In the genomic region with DNA sequence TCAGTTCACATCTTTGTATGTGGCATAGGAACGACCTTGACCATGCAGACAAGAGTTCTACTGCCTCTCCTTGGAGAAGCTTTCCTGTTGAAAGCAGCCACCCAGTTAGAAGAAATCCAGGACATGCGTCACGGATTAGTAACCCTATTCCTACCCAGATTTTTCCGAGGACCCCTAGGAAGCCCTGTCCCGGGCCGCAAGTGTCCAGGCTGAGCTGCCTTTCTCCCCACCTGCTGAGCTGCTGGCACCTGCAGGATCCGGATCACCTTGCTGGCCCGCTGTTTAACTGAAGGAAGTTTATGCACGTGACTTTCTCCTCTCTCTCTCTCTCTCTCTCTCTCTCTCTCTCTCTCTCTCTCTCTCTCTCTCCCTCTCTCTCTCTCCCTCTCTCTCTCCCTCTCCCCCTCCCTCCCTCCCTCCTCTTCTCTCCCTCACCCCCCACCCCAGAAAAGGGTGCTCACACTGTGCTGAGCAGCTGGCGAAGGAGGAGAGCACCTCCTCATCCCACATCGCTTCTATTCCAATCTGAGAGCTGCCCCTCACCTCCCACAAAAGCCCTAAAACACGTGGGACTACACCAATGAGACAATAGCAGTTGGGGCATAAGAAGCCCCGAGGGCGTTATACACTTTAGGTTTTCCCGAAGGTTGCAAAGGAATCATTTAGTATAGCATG, we compare ENCODE assay signal across 8 mouse cellular contexts. TPM values are rescaled to one million over a fixed set of nuclear protein-coding genes. Genes with fewer than 3 reads are reported as not detected.
DNase-seq lines count a peak whose midpoint lies in the region; ATAC-seq and TF ChIP-seq lines count a peak whose summit lies in the region.

No protein-coding gene starts in this region.

- TF ChIP-seq POLR2A in cerebellum, adult 2 months (IDR thresholded peaks at IDR 0.05; ENCODE audit: borderline replicate concordance, insufficient read depth, low read length) = no peak
- TF ChIP-seq POLR2A in kidney, adult 2 months (IDR thresholded peaks at IDR 0.05; ENCODE audit: low read depth, low read length) = no peak

- peak overlapping the region; percentile 98 for H3K4me2 ChIP-seq in liver, embryonic 16.5 days (ENCODE audit: low read depth, low read length)
- H3K4me2 ChIP-seq in stomach, embryonic 15.5 days = peak overlapping the region; percentile 98

- H3K4me3 ChIP-seq in cerebellum, adult 2 months (replicated peaks; ENCODE audit: insufficient read depth, low read depth, low read length) = peak overlapping the region; percentile 68
- H3K4me3 ChIP-seq in kidney, adult 2 months (ENCODE audit: insufficient read depth, low read depth, low read length) = peak overlapping the region; percentile 100
- peak overlapping the region; percentile 71 for H3K4me3 ChIP-seq in liver, embryonic 16.5 days (ENCODE audit: low read depth, low read length)
- peak overlapping the region; percentile 64 for H3K4me3 ChIP-seq in stomach, embryonic 15.5 days (replicated peaks)

- WGBS in cerebellum, adult 2 months = 5% methylated on average over 15 of the region's 15 CpGs
- WGBS in kidney, adult 2 months = 4% methylated on average over 15 of the region's 15 CpGs
- WGBS in liver, embryonic 16.5 days (ENCODE audit: insufficient replicate concordance) = 7% methylated on average over 15 of the region's 15 CpGs
- 5% methylated on average over 15 of the region's 15 CpGs for WGBS in stomach, embryonic 15.5 days

- ATAC-seq in CD4-positive, CD25-positive, alpha-beta regulatory T cell, adult 4 months = no peak
- no peak for ATAC-seq in liver, embryonic 16.5 days (ENCODE audit: low read depth)
- no peak for ATAC-seq in stomach, embryonic 15.5 days (ENCODE audit: insufficient read depth, low FRiP score, low read depth)

- H3K9me3 ChIP-seq in liver, embryonic 16.5 days (replicated peaks; ENCODE audit: control insufficient read depth, low read length) = peaks cover 5% of the 10 kb centered on the region; the same call in 1 of the 2 replicates
- no peaks in the 10 kb centered on the region for H3K9me3 ChIP-seq in stomach, embryonic 15.5 days

- DNase-seq in CD4-positive, CD25-positive, alpha-beta regulatory T cell, adult 2 months (ENCODE audit: low read depth, low spot score) = peak; percentile 33
- peak; percentile 54 to 55 for DNase-seq in cerebellum, adult 2 months
- peak; percentile 11 to 39 for DNase-seq in frontal cortex, postnatal 14 days (ENCODE audit: low spot score in 2 of 2)
- DNase-seq in kidney, adult 2 months = peak; percentile 68
- DNase-seq in natural killer cell, adult 2 months (ENCODE audit: low spot score in 2 of 2) = no peak

- no peak overlapping the region for H3K9ac ChIP-seq in liver, embryonic 16.5 days (ENCODE audit: low read depth, low read length)
- no peak overlapping the region for H3K9ac ChIP-seq in stomach, embryonic 15.5 days

- no peak for TF ChIP-seq CTCF in cerebellum, adult 2 months (IDR thresholded peaks at IDR 0.05; ENCODE audit: borderline replicate concordance, insufficient read depth, low read depth, low read length)
- no peak for TF ChIP-seq CTCF in kidney, adult 2 months (conservative IDR thresholded peaks at IDR 0.05; ENCODE audit: insufficient read depth, insufficient read length, low read depth, low read length)

- H3K4me1 ChIP-seq in cerebellum, adult 2 months (ENCODE audit: control insufficient read depth, insufficient read depth, low read length) = peaks cover 2% of the 10 kb centered on the region; the same call in 1 of the 2 replicates
- no peaks in the 10 kb centered on the region; the same call in 1 of the 2 replicates for H3K4me1 ChIP-seq in kidney, adult 2 months (ENCODE audit: control insufficient read depth, insufficient read depth, low read length)
- peaks cover 39% of the 10 kb centered on the region for H3K4me1 ChIP-seq in liver, embryonic 16.5 days (ENCODE audit: control insufficient read depth, low read depth, low read length)
- no peaks in the 10 kb centered on the region for H3K4me1 ChIP-seq in stomach, embryonic 15.5 days

- H3K27me3 ChIP-seq in cerebellum, adult 2 months (ENCODE audit: control insufficient read depth, insufficient read depth, low read length) = no peaks in the 10 kb centered on the region
- H3K27me3 ChIP-seq in kidney, adult 2 months (replicated peaks; ENCODE audit: control insufficient read depth, insufficient read depth, low read length) = no peaks in the 10 kb centered on the region
- peaks cover 53% of the 10 kb centered on the region for H3K27me3 ChIP-seq in liver, embryonic 16.5 days (ENCODE audit: control insufficient read depth, insufficient read depth, low read depth, low read length)
- no peaks in the 10 kb centered on the region for H3K27me3 ChIP-seq in stomach, embryonic 15.5 days (replicated peaks)

- H3K36me3 ChIP-seq in kidney, adult 2 months (ENCODE audit: control insufficient read depth, insufficient read depth, low read length) = no peaks in the 10 kb centered on the region
- H3K36me3 ChIP-seq in liver, embryonic 16.5 days (ENCODE audit: control insufficient read depth, insufficient read depth) = no peaks in the 10 kb centered on the region
- no peaks in the 10 kb centered on the region for H3K36me3 ChIP-seq in stomach, embryonic 15.5 days

- no peak overlapping the region; the same call in 1 of the 2 replicates for H3K27ac ChIP-seq in cerebellum, adult 2 months (ENCODE audit: insufficient read depth, low read length)
- H3K27ac ChIP-seq in kidney, adult 2 months (ENCODE audit: insufficient read depth, low read depth, low read length) = peak overlapping the region; percentile 57; the same call in 1 of the 2 replicates
- H3K27ac ChIP-seq in liver, embryonic 16.5 days (ENCODE audit: low read length) = no peak overlapping the region
- no peak overlapping the region for H3K27ac ChIP-seq in stomach, embryonic 15.5 days

RNA-seq across cellular contexts. Expression of a gene that starts 0.7 kb away (rescaled TPM):
- 1 to 10 TPM; 4.7 to 6.2 TPM for polyA plus RNA-seq in CD4-positive, CD25-positive, alpha-beta regulatory T cell, adult 4 months (2017; shearing (Covaris generic))
- 45.4 and 51.7 TPM in 2 replicates for polyA plus RNA-seq in cerebellum, adult 2 months (2012; rRNA removed)
- 14.3 and 18.9 TPM in 2 replicates for polyA plus RNA-seq in kidney, adult 2 months (2012; rRNA removed)
- polyA plus RNA-seq in liver, embryonic 16.5 days (2015; fragmentation: Nextera tagmentation; extraction: Ambion mirVana) = 1.1 and 1.4 TPM in 2 replicates
- 8.9 and 13.0 TPM in 2 replicates for polyA plus RNA-seq in stomach, embryonic 15.5 days (2015; fragmentation: Nextera tagmentation; extraction: Ambion mirVana)

RNA-seq across cellular contexts. Expression of a gene that starts 31.5 kb away (rescaled TPM):
- polyA plus RNA-seq in CD4-positive, CD25-positive, alpha-beta regulatory T cell, adult 4 months (2017; shearing (Covaris generic)) = 1 to 10 TPM; 2.2 TPM
- polyA plus RNA-seq in cerebellum, adult 2 months (2012; rRNA removed) = 7.7 and 9.4 TPM in 2 replicates
- polyA plus RNA-seq in kidney, adult 2 months (2012; rRNA removed) = 0.71 and 1.1 TPM in 2 replicates
- polyA plus RNA-seq in liver, embryonic 16.5 days (2015; fragmentation: Nextera tagmentation; extraction: Ambion mirVana) = 0.55 and 0.60 TPM in 2 replicates
- polyA plus RNA-seq in stomach, embryonic 15.5 days (2015; fragmentation: Nextera tagmentation; extraction: Ambion mirVana) = 4.5 and 5.4 TPM in 2 replicates

RNA-seq across cellular contexts. Expression of a gene that starts 49.0 kb away (rescaled TPM):
- polyA plus RNA-seq in CD4-positive, CD25-positive, alpha-beta regulatory T cell, adult 4 months (2017; shearing (Covaris generic)) = 10 to 100 TPM; 35.2 to 37.1 TPM
- 78.9 and 80.8 TPM in 2 replicates for polyA plus RNA-seq in cerebellum, adult 2 months (2012; rRNA removed)
- 15.8 and 19.1 TPM in 2 replicates for polyA plus RNA-seq in kidney, adult 2 months (2012; rRNA removed)
- 25.6 and 28.6 TPM in 2 replicates for polyA plus RNA-seq in liver, embryonic 16.5 days (2015; fragmentation: Nextera tagmentation; extraction: Ambion mirVana)
- polyA plus RNA-seq in stomach, embryonic 15.5 days (2015; fragmentation: Nextera tagmentation; extraction: Ambion mirVana) = 42.3 and 45.4 TPM in 2 replicates

Comparison
In these comparisons a context has a peak if more than half of its experiments do, and no peak if none do; other contexts are left out.
1. DNase-seq: peak in CD4-positive, CD25-positive, alpha-beta regulatory T cell, adult 2 months (single experiment), cerebellum, adult 2 months (2 of 2), frontal cortex, postnatal 14 days (2 of 2) and kidney, adult 2 months (single experiment); none in natural killer cell, adult 2 months (0 of 2).
2. Peak in every context shown above with its lines, with median percentiles within 50 percentile points of each other: H3K4me3 ChIP-seq.